Mouse (Mus musculus) bone marrow, adult 2 months (tissue): Measurements from ENCODE around the gene Rnd1. TPM values are rescaled to one million over a fixed set of nuclear protein-coding genes. Genes with fewer than 3 reads are reported as not detected.

Experiments used
- H3K27ac ChIP-seq: fragments of 200-500 bp; 2 replicates; pipeline ENCODE4 v1.5.1; 2012; ENCODE audit warnings: low read depth, mild to moderate bottlenecking, control low read depth, inconsistent platforms, low read length; ENCODE audit not compliant: control insufficient read depth, poor library complexity, insufficient read depth
- H3K4me1 ChIP-seq: fragments of 200-500 bp; 2 replicates; pipeline ENCODE4 v1.6.1; 2011; ENCODE audit warnings: low read length; ENCODE audit not compliant: control insufficient read depth, insufficient read depth
- H3K4me3 ChIP-seq: fragments of 200-500 bp; replicated peaks from 2 replicates; pipeline ENCODE3; 2011; ENCODE audit warnings: mild to moderate bottlenecking, low read depth, low read length, control low read depth; ENCODE audit not compliant: control insufficient read depth
- CTCF ChIP-seq: fragments of 200-500 bp; IDR thresholded peaks from 2 replicates; pipeline ENCODE4 v1.5.1; 2011; ENCODE audit warnings: low read length, control low read depth; ENCODE audit not compliant: control insufficient read depth, insufficient read depth
- POLR2A ChIP-seq: fragments of 200-500 bp; IDR thresholded peaks from 2 replicates; pipeline ENCODE4 v1.6.1; 2011; ENCODE audit warnings: low read depth, mild to moderate bottlenecking, control low read depth, low read length, borderline replicate concordance; ENCODE audit not compliant: control insufficient read depth
- WGBS: fragments of 180-500 bp; shearing (Covaris S2); methylation state at CpG from one replicate; pipeline ENCODE4 v1.1.7; 2018; 5-methylcytosine and 5-hydroxymethylcytosine counted together
- polyA plus RNA-seq: library from polyadenylated mRNA; stranded (reverse); fragments of >200 nt; gene quantifications from 2 replicates; pipeline ENCODE4 v1.2.4, GENCODE M21; 2011; ENCODE audit warnings: low replicate concordance; ENCODE audit not compliant: missing spikeins, insufficient read depth, insufficient read length

The Rnd1 gene
- 1.8 and 2.3 TPM in 2 replicates for polyA plus RNA-seq

DNA sequence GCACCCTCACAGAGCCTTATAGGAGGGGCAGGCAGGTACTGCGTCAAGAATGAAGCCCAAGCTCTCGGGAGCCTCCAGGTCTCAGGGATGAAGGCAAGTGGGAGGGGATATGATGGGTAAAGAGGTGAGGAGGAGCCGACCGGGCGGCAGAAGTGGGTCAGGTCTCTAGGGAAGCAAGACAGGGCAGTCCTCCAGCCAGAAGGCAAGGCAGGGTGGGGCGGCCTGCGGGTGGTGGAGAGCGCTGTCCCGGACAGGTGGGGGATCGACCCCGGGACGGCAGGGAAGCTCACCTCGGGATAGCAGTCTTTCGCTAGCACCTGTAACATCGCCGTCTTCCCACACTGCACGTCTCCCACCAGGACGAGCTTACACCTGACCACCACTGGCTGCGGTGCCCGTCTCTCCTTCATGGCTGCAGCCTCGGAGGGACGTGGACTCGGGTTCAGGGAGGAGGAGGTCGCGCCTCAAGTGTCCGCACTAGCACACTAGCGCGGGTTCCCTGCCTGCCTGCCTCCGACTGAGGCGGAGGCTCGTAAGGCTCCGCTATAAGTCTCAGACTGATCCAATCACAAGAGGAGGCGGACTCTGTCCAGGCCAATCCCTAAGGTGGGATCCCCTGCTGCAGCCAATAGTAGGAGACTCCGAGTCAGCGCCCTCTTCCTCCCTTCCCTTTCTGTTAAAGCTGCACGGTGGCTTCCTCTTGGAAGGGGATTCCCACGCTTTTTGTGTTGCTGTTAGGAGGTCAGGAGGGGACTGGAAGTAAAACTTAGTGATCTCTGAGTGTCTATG is at the start of gene Rnd1:
Rnd1 (minus strand) TSS at position 522 of the 789 bp plus-strand sequence.
- peak within 1 kb of the TSS; percentile 18 for H3K27ac ChIP-seq
- H3K4me3 ChIP-seq = peak within 1 kb of the TSS; percentile 92
- H3K4me1 ChIP-seq = peaks cover 3% of the 10 kb centered on the region; the same call in 1 of the 2 replicates
- WGBS = under 1% methylated on average over 37 of the region's 37 CpGs
- TF ChIP-seq POLR2A (peak; percentile 95), CTCF (no peak)

DNA sequence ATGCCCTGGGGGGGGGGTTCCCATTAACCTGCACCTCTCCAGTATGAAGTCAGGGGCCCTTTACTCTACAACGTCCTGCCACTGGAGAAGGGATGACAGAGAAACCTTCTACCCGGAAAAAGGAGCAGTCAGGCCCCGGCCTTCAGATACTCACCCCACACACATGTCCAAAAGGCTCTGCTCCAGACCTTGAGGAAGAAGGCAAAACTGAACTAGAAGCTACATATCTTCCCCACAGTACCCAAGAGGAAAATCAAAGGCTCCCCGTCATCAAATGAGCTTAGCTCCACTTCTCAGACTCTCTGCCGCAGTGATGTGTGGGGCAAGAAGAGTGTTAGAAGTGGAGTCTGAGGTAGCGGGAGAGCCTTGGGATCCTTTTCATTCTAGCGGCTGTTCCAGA is 49.5 kb upstream of the Rnd1 start:
- Histone ChIP-seq H3K4me1 (no peaks in the 10 kb centered on the region), H3K27ac (no peak overlapping the region), H3K4me3 (no peak overlapping the region)
- no peak for TF ChIP-seq POLR2A
- TF ChIP-seq CTCF = no peak
- WGBS = 72% methylated on average over 7 of the region's 7 CpGs

DNA sequence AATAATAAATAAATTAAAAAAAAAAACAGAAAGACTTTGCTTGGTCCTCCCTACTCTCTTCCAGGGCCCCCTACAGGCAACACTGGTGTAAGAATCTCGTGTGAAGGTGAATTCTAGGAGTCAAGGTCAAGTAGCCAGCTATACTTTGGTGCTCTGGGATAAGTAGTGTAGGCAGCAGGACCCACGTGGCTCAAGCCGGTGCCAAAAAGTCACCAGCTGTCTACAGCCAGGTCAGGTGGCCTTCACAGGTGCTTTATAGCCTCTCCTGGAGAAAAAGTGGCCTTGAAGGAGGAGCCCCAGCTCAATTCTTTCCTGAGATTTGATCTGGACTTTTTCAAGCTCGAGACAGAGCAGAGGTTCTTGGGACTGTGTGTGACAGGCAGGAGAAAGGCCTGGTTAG is 48.8 kb upstream of the Rnd1 start:
- WGBS = 60% methylated on average over 4 of the region's 4 CpGs
- no peak overlapping the region for H3K4me3 ChIP-seq
- TF ChIP-seq CTCF = no peak
- no peak for TF ChIP-seq POLR2A
- H3K4me1 ChIP-seq = no peaks in the 10 kb centered on the region
- no peak overlapping the region for H3K27ac ChIP-seq

DNA sequence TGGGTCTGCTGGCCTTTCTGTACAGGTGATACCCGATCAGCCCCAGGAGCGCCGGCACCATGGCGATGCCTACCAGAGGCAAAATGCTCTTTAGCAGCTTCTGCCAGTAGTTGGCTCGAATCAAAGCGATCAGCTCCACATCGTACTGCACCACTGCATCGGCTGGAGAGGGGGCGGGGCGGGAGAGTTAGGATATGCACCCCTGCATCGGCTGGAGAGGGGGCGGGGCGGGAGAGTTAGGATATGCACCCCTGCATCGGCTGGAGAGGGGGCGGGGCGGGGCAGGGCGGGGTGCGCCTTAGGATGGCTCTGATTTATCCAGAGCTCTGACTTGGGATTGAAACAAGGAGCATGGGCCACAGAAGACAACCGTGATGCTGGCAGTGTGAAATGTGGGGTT is 47.2 kb upstream of the Rnd1 start:
- Histone ChIP-seq H3K27ac (no peak overlapping the region), H3K4me1 (no peaks in the 10 kb centered on the region), H3K4me3 (no peak overlapping the region)
- TF ChIP-seq CTCF = no peak
- WGBS = 55% methylated on average over 19 of the region's 19 CpGs

DNA sequence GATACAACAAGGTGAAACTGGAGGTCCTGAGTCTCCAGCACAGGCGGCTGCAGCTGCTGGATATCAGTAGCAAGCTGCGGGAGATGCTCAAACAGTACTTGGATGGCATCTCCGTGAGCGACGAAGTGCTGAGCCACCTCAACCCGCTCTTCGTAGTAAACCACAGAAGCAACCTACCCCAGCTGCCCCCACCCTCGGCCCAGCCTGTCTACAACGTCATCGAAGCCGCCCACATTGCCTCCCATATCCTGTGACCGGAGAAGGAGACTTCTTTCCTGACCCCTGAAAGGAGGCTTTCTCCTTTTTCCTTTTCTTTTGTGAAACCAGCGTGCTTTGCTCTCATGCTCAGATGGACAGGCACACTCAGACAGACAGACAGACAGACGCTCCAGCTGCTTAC is 45.6 kb upstream of the Rnd1 start:
- TF ChIP-seq POLR2A (no peak), CTCF (no peak)
- no peaks in the 10 kb centered on the region for H3K4me1 ChIP-seq
- 9% methylated on average over 14 of the region's 14 CpGs for WGBS
- H3K4me3 ChIP-seq = no peak overlapping the region
- H3K27ac ChIP-seq = no peak overlapping the region

DNA sequence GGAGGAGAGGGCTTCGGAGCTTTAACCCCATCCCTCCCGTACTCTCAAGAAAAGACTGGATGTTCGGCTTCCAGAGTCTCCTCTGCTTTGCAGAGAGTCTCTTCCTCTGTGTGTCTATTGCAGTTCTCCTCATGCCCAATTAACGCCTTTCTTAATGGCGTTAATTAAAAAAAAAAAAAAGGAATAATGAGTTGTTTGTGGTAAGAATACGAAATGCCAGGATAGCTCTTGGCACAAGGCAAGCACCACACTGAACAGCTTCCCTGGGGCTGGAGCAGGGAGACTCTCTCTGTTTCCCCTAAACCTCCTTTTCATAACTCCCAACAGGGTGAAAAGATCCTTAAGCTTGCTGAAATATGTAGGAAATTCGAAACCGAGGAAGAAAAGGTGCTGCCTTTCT is 44.9 kb upstream of the Rnd1 start:
- no peak for TF ChIP-seq CTCF
- Histone ChIP-seq H3K27ac (no peak overlapping the region), H3K4me3 (no peak overlapping the region), H3K4me1 (no peaks in the 10 kb centered on the region)
- WGBS = 73% methylated on average over 8 of the region's 8 CpGs

DNA sequence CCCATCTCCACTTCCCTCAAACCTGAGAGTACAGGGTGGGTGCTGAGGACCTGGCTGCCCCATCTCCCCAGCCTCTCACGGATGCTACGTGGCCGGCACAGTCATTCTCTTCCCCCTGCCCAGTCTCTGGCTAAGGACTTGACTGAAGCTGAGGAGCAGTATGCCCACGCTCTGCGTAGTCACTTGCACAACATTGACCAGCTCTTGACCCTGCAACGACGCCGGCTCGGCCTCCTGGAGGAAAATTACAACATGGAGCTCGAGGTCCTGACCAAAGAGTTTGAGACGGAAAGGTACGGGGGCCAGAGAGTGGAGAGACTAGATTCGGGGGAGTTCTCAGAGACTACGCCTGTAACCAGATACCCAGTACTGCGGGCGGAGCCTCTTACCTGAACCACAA is 40.0 kb upstream of the Rnd1 start:
- Histone ChIP-seq H3K4me1 (peaks cover 1% of the 10 kb centered on the region; the same call in 1 of the 2 replicates), H3K27ac (no peak overlapping the region), H3K4me3 (no peak overlapping the region)
- no peak for TF ChIP-seq POLR2A
- TF ChIP-seq CTCF = no peak
- 59% methylated on average over 16 of the region's 16 CpGs for WGBS

DNA sequence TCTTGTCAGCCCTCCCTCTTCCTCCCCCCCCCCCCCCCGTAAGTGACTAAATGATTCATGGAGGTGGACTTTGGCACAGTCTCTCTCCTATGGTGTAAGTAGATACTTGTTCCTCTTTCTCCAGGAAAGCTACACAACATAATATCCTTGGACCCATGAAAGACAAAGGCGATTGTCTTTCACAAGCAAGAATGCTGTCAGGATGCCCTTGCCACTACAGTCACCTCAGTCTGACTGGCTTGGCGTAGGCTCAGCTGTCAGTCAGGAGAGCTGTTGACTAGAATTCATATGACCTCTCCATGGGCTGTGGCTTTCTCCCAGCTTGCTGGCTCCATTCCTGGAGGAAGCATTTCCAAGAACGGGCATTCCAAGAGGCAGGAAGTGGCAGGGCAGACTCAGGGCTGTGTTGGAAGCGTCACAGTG is 37.0 kb upstream of the Rnd1 start:
- no peak for TF ChIP-seq POLR2A
- Histone ChIP-seq H3K4me1 (peaks cover 1% of the 10 kb centered on the region; the same call in 1 of the 2 replicates), H3K4me3 (no peak overlapping the region), H3K27ac (no peak overlapping the region)
- WGBS = 46% methylated on average over 5 of the region's 5 CpGs

DNA sequence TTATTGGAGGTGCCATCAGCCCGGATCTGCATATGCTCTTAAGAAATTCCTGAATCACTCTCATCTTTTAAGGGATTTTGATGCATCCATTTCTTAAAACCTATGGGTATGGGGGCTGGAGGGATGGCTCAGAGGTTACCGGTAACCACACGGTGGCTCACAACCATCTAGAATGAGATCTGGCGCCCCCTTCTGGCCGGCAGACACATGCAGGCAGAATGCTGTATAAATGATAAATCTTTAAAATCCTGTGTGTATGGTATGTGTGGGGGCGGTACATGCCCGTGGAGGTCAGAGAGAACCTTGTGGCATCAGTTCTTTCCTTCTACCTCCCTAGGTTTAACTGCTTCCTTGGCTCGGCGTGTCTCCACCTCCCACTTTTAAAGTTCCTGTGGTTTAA is 33.2 kb upstream of the Rnd1 start:
- Histone ChIP-seq H3K4me3 (no peak overlapping the region), H3K27ac (no peak overlapping the region), H3K4me1 (peaks cover 1% of the 10 kb centered on the region; the same call in 1 of the 2 replicates)
- TF ChIP-seq CTCF = peak; percentile 78
- no peak for TF ChIP-seq POLR2A
- WGBS = 13% methylated on average over 9 of the region's 9 CpGs
